Mouse (Mus musculus) frontal cortex, postnatal 14 days (tissue): ENCODE measurements around the gene Gbp3.
A peak's percentile ranks its signal among the peaks of the same experiment; 100 is the strongest.
"Not testable (repeated sequence)": the region's sequence is repeated elsewhere in the genome, so short reads cannot be mapped to it uniquely, and the experiment has no call there.

Source experiments
- DNase-seq, 2 experiments: peaks; one replicate each; pipeline ENCODE4 v3.0.0; 2022; ENCODE audit warnings: low spot score in 2 of 2

Gene Gbp3

DNA sequence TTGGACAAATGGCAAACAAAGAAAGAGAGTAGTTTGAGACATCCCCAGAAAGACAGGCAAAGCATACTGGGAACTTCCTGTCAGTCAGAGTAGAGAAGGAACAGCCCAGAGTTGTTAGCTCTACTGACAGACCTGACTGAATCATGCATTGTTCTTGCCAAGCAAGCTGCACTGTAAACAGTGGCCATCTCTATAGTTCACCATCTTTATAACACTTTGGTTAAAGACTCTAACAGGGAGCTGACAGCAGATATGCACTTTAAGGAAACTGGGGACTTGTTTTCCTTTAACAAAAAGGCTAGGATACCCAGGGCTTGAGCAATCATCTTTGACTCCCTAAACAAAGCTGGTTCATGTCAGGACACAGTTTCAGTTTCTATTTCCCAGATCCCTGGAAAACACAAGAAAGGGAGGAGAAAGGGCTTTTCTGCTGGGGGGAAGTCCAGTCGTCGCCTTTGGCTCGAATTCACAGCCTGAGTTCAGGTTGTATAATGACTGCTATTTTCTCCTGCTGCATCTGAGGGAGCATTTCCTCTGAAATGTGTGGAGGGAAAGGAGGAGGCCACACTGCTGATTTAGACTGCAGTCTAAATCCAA is at the start of gene Gbp3:
Gene Gbp3 (plus strand): TSS at position 395 of the 597 bp plus-strand sequence.
- DNase-seq: no peak

DNA sequence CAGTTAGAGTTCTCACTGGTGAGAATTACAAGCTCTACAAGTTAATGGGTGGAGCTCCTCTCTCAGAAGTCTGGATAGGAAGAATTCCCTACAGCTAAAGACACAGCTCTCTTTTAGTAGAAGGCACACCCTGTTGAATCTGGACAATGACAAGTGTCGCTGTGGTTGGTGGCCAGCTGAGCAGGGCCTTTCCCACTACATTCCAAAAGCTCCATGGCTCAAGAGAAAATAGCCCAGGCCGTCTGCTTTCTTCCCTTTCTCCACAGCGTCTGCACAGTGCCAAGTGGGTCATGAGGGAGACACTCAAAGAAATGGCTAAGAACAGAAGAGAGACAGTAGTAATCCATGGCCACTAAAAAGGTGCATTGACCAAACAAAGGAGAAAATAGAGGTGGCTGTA is 31.7 kb upstream of the Gbp3 start:
- no peak for DNase-seq

DNA sequence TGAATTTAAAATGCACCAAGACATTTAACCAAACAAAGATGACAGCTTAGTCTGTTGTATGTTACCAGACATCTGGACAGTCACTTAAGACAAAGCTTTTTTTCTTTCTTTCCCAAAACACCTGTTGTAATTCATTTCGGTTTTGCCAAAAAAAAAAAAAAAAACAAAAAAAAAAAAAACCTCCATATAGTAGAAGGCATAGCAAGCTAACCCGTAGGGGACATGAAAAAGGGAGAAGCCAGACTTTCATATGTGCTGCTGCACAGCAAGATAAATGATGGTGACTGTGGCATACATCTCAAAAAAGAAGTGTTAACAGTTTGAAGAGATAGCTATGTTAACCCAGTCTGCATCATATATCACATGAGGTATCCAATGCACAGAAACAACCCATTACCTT is 30.2 kb upstream of the Gbp3 start:
- no peak for DNase-seq

DNA sequence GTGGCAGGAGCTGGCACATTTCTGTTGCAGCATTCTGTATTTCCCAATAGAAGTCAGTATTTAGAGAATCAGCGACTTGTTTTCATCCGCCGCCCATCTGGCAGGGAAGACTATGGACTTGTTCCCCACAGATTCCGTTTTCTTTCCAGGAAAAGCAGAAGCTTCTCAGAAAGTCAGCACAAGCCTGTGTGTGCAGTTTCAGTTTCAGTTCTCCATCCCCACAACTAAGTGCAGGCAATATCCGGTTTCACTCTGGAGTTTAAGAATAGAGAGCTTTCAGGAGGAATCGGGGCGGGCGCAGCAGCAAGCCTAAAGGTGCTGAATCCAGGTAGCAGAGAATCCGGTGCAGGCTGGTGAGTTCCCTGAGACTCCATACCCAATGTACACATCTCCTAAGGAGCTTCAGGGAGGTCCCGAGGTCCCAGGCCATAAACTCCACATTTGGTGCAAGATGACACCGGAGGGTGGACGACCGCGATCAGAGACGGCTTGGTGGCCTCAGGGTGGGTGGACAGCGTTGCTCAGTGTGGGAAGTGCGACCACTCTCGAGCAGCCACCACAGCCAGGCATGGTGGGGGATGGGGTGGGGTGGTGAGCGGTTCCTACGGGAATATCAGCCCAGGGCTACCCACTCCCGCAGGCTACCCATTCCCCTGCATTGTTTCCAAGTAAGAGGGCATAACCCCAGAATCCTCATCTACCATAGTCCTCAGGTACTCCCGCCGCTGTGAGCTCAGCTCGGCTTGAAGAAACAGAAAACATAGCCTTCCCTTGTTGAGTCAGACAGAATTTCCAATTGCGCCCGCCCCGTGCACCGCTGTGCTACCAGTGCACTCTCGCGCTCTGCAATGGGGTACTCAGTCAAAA is 29.5 kb upstream of the Gbp3 start, which contains the start of gene Gbp7:
Gene Gbp7 (plus strand): TSS at position 256 of the 867 bp plus-strand sequence.
- DNase-seq: peak; percentile 7 to 26

DNA sequence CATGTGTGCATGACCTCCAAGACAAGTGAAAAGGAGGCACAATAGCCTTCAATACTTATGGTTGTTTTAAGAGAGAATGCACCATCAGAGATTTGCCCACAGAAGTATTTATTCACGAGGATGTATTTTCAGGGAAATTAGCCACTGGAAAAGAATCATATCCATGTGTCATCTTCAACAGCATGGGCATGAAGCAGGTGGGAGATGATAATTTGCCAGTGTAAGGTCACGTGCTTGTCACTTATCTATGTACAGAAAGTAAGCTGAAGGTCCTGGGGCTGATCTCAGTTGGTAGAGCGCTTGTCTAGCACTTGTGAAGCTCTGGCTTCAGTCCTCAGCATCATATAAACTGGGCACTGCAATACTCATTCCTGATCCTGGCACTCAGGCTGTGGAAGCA is 28.2 kb upstream of the Gbp3 start:
- DNase-seq: no peak

DNA sequence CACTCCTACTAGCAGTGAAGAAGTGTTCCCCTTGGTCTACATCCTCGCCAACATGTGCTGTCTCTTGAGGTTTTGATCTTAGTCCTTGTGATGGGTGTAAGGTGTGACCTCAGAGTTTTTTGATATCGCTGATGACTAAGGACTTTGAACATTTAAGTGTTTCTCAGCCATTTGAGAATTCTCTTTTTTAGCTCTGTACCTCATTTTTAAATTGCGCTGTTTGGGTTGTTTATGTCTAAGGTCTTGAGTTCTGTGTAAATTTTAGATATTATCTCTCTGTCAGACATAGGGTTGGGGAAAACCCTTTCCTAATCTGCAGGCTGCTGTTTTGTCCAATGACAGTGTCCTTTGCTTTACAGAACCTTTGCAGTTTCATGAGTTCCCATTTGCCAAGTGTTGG is 26.6 kb upstream of the Gbp3 start:
- no peak for DNase-seq

DNA sequence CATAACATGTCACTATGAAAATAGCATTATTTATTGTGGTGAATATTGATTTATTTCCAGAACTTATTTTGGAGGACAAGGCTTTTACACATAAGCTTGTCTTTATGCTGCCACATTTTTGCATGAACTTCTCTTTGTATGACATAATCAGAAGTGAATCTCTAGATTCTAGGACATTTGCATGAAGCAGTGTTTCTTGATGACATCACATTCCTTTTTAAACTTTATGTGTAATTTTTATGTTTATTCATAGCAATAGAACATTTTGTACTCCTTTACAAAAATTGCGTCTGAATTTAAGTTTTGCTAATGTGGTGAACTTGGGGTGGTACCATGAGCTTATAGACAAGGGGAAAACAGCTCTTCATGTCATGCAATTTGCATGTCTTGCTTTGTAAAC is 24.2 kb upstream of the Gbp3 start:
- DNase-seq: no peak

DNA sequence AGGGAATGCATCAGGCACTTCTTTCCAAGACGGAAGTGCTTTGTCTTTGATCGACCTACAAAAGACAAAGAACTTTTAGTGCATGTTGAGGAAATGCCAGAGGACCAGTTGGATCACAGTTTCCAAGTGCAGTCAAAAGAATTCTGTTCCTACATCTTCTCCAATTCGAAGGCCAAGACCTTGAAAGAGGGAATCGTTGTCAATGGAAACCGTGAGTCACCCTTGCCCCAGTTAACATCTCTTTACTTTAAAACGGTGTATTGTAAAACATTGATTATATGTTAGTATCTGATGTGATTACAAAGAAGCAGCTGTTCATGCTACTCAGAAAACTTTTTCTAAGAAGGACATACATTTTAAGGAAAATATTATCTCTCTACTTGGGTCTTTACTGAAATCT is 18.4 kb upstream of the Gbp3 start:
- no peak for DNase-seq

DNA sequence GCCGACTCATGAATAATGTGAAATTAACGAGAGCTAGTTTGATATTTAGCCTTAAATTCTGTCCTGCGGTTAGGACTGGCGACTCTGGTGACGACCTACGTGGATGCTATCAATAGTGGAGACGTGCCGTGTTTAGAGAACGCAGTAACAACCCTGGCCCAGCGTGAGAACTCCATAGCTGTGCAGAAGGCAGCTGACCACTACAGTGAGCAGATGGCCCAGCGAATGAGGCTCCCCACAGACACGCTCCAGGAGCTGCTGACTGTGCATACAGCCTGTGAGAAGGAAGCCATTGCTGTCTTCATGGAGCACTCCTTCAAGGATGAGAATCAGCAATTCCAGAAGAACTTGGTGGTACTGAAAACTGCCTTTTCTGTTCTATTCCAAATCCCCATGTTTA is 17.1 kb upstream of the Gbp3 start:
- not testable (repeated sequence) for DNase-seq

DNA sequence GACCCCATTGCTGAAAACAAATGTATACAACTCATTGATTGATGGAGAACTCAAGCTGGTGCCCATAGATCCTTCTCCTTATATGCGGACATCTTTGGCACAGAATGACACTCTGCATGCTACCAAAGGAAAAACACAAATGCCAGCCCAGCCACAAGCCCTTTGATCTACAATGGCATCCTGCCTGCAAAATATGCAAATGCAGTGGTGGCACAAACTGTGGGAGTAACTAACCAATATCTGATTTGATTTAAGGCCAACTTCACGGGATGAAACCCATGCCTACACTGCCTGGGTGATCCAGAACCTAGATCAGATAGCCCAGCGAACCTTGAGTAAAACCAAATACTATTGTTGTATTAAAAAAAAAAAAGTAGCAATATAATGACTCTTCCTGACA is 13.1 kb upstream of the Gbp3 start:
- DNase-seq: no peak

DNA sequence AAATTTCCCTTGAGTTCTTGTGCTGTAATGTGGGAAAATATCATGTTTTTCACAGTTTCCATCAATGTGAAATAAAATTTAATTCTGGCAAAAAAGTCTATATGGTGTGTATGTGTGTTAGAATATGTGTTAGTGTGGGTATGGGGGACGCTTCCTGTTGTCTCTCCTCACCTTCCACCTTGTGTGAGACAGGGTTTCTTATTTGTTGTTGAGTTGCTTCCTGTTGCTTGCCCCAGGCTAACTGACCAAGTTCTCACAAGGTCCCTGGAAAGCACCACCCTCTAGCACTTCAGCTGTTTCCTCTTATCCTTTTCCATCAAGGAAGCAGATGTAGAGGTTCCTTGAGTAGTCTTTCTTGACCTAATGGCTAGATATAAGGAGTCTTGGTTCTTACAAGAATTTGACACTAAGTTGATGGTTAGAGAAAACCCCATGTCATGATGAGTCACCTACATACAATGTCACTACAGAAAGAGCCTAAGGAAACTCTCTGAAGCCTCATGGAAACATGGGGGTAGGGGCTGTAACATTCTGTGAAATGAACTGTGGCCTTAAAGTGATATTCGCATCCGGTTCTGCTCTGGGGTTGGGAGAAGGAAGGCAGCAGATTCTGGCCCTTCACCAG is 9.7 kb upstream of the Gbp3 start:
- DNase-seq: no peak

DNA sequence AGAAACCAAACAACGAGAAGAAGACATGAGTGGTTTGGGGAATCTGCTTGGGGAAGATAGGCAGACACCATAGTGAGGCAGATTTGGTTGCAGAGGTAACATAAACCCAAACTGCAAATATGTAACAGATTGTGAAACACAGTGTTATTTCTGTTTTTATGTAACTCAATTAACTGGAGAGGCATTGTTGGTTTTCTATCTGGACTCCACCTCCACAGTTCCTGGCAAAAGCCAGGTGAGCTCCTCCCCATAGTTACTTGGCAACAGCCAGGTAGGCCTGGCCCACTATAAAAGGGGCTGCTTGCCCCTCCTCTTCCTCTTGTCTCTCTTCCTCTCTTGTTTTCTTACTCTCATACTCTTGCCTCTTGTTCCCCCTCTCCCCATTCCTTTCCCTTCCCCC is 5.2 kb upstream of the Gbp3 start:
- DNase-seq: no peak

DNA sequence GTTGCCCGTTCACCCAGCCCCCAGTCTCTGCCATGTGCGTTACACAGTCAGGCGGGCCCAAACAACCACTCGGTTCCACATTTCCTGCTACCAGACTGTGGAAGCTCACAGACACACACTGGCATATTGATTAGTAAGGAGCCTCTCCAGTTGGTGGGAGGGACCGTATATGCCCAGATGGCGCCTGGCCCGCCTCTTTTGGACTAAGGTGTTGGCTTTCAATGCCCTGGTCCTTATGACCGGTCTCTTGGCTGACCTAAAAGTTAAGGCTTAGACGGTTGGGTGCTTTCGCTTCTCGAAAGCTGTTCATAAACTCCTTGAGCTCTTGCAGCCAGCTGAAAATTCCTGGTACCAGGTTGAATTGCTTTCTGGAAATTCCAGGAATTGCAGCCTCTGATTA is 4.2 kb upstream of the Gbp3 start:
- DNase-seq: no peak

DNA sequence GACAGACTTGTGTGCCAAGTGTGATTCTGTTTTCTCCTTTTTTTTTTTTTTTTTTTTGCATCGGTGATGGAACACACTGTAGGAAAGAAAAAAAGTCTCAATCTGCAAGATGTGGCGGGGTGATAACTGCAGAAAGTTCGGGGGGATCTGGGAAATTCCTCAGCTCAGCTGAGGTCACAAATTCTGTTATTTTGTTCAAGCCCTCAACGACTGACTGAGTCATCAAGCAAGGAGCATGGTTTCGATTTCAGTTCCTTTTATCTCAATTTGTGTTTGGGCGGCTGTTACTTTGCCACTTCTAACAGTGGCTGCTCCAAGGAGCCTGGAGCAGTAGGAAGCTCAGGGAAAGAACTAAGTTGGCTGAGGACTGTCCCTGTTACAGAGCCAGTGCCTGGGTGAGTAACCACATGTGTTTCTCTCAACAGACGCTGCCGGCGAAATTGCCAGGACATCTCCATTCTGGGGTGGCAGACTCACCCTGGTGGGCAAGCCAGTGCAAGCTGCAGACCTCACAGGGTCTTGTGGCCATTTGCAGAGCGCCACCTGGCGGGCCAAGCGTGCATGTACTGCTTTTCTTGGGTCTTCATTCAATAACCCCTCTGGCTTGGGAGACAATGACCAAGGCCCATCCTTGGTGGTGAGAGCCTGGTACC is 596 bp downstream of the Gbp3 start:
- peak; percentile 55 to 73 for DNase-seq

DNA sequence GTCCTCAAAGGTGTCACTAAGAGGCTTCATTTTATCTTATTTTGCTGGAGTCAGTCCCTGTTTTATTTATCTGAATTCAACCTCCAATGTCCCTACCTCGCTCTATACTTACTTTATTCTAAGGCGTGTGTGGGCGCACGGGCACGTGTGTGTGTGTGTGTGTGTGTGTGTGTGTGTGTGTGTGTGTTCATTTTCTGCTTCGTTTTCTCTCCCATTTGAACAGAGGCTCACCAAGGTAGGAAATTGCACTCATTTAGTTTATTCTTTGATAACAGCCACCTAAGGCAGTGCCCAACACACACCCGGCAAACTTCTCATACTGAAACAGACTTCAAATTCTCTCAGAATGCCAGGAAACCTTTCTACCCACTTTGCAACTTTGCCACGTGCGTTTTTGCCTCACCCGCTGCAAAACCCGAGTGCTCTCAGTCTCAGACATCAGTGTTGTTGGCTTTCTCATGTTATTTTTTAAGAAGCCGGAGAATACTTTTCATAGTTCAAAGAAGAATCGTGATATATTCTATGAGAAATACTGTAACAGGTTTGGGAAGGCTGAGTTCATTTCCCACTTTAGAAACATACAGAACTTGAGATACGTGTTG is 1.3 kb downstream of the Gbp3 start:
- DNase-seq: no peak

DNA sequence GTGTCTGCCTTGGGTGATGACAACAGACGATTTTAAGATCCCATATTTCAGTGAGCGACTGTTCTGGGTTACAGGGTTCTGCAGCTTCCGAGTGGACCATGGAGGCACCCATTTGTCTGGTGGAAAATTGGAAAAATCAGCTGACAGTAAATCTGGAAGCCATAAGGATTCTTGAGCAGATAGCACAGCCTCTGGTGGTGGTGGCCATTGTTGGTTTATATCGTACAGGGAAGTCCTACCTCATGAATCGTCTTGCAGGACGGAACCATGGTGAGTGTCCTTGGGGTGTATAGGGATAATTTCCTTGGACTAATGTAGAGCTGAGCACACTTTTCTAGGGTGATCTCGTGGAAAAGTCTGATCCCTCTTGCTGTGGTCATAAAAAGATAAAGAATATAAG is 1.8 kb downstream of the Gbp3 start:
- DNase-seq: no peak

DNA sequence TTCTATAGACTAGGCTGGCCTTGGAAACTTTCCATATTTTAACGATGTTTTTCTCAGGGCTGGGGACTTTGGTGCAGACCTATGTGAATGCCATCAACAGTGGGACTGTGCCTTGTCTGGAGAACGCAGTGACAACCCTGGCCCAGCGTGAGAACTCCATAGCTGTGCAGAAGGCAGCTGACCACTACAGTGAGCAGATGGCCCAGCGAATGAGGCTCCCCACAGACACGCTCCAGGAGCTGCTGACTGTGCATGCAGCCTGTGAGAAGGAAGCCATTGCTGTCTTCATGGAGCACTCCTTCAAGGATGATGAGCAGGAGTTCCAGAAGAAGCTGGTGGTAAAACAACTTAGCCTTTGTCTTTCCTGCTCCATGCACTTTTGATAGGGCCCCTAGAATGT is 7.7 kb downstream of the Gbp3 start:
- DNase-seq: not testable (repeated sequence)

DNA sequence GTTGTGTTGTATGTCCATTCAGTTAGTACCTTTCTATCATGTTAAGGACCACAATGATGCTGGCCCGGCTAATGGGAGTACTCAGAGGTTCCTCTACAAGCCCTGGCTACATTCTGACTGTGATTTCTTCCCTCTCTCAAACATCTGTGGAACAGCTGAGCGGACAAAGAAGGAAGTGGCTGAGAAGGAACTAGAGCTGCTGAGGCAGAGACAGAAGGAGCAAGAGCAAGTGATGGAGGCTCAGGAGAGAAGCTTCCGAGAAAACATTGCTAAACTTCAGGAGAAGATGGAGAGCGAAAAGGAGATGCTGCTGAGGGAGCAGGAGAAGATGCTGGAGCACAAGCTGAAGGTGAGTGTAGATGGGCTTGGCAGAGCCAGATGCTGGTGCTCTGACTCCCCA is 10.9 kb downstream of the Gbp3 start:
- DNase-seq: no peak

DNA sequence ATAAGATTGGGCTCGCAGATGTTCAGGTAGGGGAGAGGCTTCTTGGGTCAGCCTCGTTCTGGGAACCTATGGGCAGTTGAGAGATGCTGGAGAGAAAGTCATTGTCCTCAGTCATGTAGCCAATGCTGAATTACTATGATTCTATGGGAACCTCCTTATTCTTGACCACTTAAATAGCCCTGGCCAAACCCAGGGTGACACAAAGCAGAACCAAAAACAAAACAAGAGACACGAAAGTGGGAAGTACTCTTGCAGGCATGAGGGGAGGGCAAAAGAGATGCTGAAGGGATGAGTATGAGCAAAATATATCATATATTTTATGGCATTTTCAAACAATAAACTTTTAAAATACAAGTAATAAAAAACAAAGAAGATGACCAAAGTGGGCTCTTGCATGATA is 17.3 kb downstream of the Gbp3 start:
- DNase-seq: no peak

DNA sequence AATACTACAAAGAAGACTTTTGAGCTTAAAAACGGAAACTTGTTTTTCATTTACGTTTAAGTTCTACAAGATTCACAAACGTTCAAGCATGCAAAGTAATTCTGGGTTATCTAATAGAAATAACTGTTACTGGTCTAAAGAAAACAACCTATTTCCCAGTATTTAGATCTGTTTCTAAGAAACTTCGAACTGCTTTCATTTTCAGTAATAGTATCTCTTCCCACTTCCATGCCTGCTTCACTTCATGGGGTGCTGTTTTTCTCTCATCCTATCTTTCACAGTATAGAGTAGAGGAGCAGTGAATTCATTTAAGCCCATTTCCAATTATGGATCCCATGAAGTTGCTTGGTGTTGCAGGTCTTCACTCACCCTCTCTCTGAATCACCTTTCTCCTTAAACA is 18.5 kb downstream of the Gbp3 start:
- no peak for DNase-seq

DNA sequence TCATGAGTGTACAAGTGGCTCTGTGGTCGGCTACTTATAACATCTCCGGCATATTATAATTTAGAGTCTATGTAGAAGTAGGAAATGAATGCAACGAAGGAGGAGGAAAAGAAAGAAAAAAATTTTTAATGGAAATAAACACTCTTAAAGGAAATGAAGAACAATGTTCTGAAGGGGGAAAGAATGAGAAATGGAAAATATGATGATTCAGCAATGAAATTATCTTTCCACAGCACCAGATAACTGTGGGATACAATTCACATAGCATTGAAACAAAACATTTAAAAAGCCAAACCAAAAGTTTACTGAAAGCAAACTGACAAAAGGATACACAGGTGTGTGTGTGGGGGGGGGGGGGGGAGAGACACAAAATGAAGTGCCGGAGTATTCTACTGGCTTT is 23.2 kb downstream of the Gbp3 start:
- no peak for DNase-seq

DNA sequence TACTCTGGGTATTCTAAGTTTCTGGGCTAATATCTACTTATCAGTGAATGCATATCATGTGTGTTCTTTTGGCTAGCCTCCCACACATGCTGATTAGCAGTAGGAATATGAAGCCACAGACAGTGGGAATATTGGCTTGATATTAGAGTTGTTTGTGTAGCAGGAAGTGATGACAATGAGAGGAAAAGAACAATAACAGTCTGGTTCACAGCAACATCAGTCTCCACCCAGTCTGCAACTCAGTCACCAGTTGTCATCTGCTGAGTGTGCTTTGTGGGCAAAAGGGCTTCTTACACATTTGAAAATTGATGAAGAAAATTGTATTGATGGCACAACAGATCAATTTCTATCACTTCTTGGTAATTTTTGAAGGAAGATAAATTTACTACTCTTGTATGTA is 27.6 kb downstream of the Gbp3 start:
- no peak for DNase-seq
